Mouse (Mus musculus) liver, adult 2 months (tissue): ENCODE measurements at regions not wholly inside any gene's neighbourhood (a gene's known extent, or its start where the extent isn't known, plus 50 kb on each side); places are given as distances from the start of the nearest gene placed in this dataset.

ENCODE experiments used
- CTCF ChIP-seq: fragments of 200-500 bp; IDR thresholded peaks from 2 replicates; pipeline ENCODE4 v1.5.1; 2011; ENCODE audit warnings: low read depth, low read length, control low read depth
- POLR2A ChIP-seq: fragments of 200-500 bp; IDR thresholded peaks from 2 replicates; pipeline ENCODE4 v1.6.1; 2011; ENCODE audit warnings: low read length, control low read depth; ENCODE audit not compliant: insufficient read depth; ENCODE audit errors: extremely low read depth

GRCm38 (mm10) chr1:75834361-75834760, 288.3 kb downstream of the Slc4a3 start:
- TF ChIP-seq CTCF (no peak), POLR2A (no peak)
